Mouse (Mus musculus) heart, adult 2 months (tissue): Measurements from ENCODE around the gene Rnf126. TPM values are rescaled to one million over a fixed set of nuclear protein-coding genes. Genes with fewer than 3 reads are reported as not detected.
"Not testable (repeated sequence)": the region's sequence is repeated elsewhere in the genome, so short reads cannot be mapped to it uniquely, and the experiment has no call there.

Source experiments
- DNase-seq, 2 experiments: peaks; one replicate each; pipeline ENCODE4 v3.0.0; 2021
- H3K27ac ChIP-seq: fragments of 200-600 bp; 2 replicates; pipeline ENCODE4 v1.8.1; 2022
- H3K27me3 ChIP-seq: fragments of 200-500 bp; 2 replicates; pipeline ENCODE4 v1.6.1; 2012; ENCODE audit warnings: mild to moderate bottlenecking, low read length, inconsistent platforms, mixed read lengths; ENCODE audit not compliant: control insufficient read depth, insufficient read depth
- H3K36me3 ChIP-seq: fragments of 200-500 bp; 2 replicates; pipeline ENCODE4 v1.6.1; 2012; ENCODE audit warnings: low read length, inconsistent platforms; ENCODE audit not compliant: control insufficient read depth, insufficient read depth
- H3K4me1 ChIP-seq: fragments of 200-500 bp; 2 replicates; pipeline ENCODE4 v1.6.1; 2011; ENCODE audit warnings: low read length; ENCODE audit not compliant: control insufficient read depth, insufficient read depth
- H3K4me3 ChIP-seq: fragments of 200-600 bp; 2 replicates; pipeline ENCODE4 v1.8.1; 2022
- H3K79me2 ChIP-seq: fragments of 200-500 bp; replicated peaks from 2 replicates; pipeline ENCODE4 v1.6.1; 2012; ENCODE audit warnings: mild to moderate bottlenecking, inconsistent platforms, low read length, moderate library complexity, mixed read lengths; ENCODE audit not compliant: control insufficient read depth, insufficient read depth
- H3K9ac ChIP-seq: fragments of 200-500 bp; 2 replicates; pipeline ENCODE4 v1.6.1; 2012; ENCODE audit warnings: low read depth, mild to moderate bottlenecking, control low read depth, inconsistent platforms, low read length, mixed read lengths
- CTCF ChIP-seq: fragments of 200-600 bp; IDR thresholded peaks from 2 replicates; pipeline ENCODE4 v1.8.1; 2022; ENCODE audit warnings: antibody characterized with exemption, mild to moderate bottlenecking, moderate library complexity
- EP300 ChIP-seq: fragments of 200-500 bp; IDR thresholded peaks from 2 replicates; pipeline ENCODE4 v1.6.1; 2011; ENCODE audit warnings: low read depth, low read length, control low read depth; ENCODE audit not compliant: insufficient read depth
- POLR2A ChIP-seq: fragments of 200-500 bp; IDR thresholded peaks from 2 replicates; pipeline ENCODE4 v1.6.1; 2011; ENCODE audit warnings: mild to moderate bottlenecking, low read depth, low read length, control low read depth; ENCODE audit not compliant: insufficient read depth
- WGBS: fragments of 180-500 bp; shearing (Covaris S2); methylation state at CpG from one replicate; pipeline ENCODE4 v1.1.7; 2018; 5-methylcytosine and 5-hydroxymethylcytosine counted together
- intact Hi-C: fragments of 180-260 bp; cut with DNase I; formaldehyde crosslinking; loops from one replicate; pipeline ENCODE4 v1.15.1; 2025
- polyA plus RNA-seq: library from polyadenylated mRNA; depleted of rRNA; stranded (reverse); fragments of >200 nt; gene quantifications from 2 replicates; pipeline ENCODE4 v1.2.3, GENCODE M21; 2012
- total RNA-seq, 2 experiments: library from RNA; stranded (reverse); gene quantifications; 2 replicates each; pipeline ENCODE4 v1.2.3; 2021

Gene Rnf126
- total and polyA plus RNA-seq, 3 experiments = 22.9 to 48.0 (median 23.6) TPM

- H3K27me3 ChIP-seq = no peaks in the 10 kb centered on the region
- no peaks in the 10 kb centered on the region for H3K36me3 ChIP-seq
- H3K4me3 ChIP-seq = peak overlapping the region; percentile 90
- TF ChIP-seq CTCF (no peak), EP300 (no peak), POLR2A (no peak)
- intact Hi-C loops = loop anchor here (2.0 kb wide), 1 partner anchor 19 kb away; the partner anchor contains the start of gene Polrmt
- H3K4me1 ChIP-seq = peaks cover 14% of the 10 kb centered on the region
- no peak for DNase-seq
- peak overlapping the region; percentile 97 for H3K9ac ChIP-seq
- 8% methylated on average over 15 of the region's 16 CpGs for WGBS
- H3K27ac ChIP-seq = peak overlapping the region; percentile 88
- H3K79me2 ChIP-seq = peaks cover 4% of the 10 kb centered on the region; the same call in 1 of the 2 replicates
Observed at GRCm38 (mm10) chr10:79766001-79766507, 698 bp downstream of the Rnf126 start.

GRCm38 (mm10) chr10:79765228-79765745 lies 1.5 kb downstream of the Rnf126 start:
- intact Hi-C loops = no loop called here
- H3K4me3 ChIP-seq = no peak overlapping the region
- H3K79me2 ChIP-seq = peaks cover 4% of the 10 kb centered on the region; the same call in 1 of the 2 replicates
- no peaks in the 10 kb centered on the region for H3K36me3 ChIP-seq
- no peak overlapping the region for H3K27ac ChIP-seq
- no peak for DNase-seq
- H3K4me1 ChIP-seq = peaks cover 14% of the 10 kb centered on the region
- H3K9ac ChIP-seq = no peak overlapping the region
- H3K27me3 ChIP-seq = no peaks in the 10 kb centered on the region
- no peak for TF ChIP-seq POLR2A
- TF ChIP-seq EP300 = no peak
- TF ChIP-seq CTCF = no peak
- 69% methylated on average over 2 of the region's 2 CpGs for WGBS

GRCm38 (mm10) chr10:79764234-79764633 lies 2.5 kb downstream of the Rnf126 start:
- no peak overlapping the region for H3K27ac ChIP-seq
- no peak overlapping the region for H3K9ac ChIP-seq
- no peaks in the 10 kb centered on the region for H3K36me3 ChIP-seq
- no peaks in the 10 kb centered on the region for H3K27me3 ChIP-seq
- H3K4me3 ChIP-seq = no peak overlapping the region
- 45% methylated on average over 7 of the region's 7 CpGs for WGBS
- no peak for DNase-seq
- peaks cover 4% of the 10 kb centered on the region; the same call in 1 of the 2 replicates for H3K79me2 ChIP-seq
- TF ChIP-seq POLR2A (no peak), CTCF (no peak), EP300 (no peak)
- intact Hi-C loops = no loop called here
- peaks cover 14% of the 10 kb centered on the region for H3K4me1 ChIP-seq

- Histone ChIP-seq H3K79me2 (peaks cover 4% of the 10 kb centered on the region; the same call in 1 of the 2 replicates), H3K36me3 (no peaks in the 10 kb centered on the region), H3K4me3 (no peak overlapping the region), H3K4me1 (peaks cover 14% of the 10 kb centered on the region), H3K27ac (no peak overlapping the region), H3K27me3 (no peaks in the 10 kb centered on the region), H3K9ac (no peak overlapping the region)
- WGBS = 73% methylated on average over 3 of the region's 3 CpGs
- TF ChIP-seq EP300 (no peak), POLR2A (no peak), CTCF (no peak)
- DNase-seq = no peak
- intact Hi-C loops = no loop called here
Observed at GRCm38 (mm10) chr10:79762875-79763274, 3.9 kb downstream of the Rnf126 start.

GRCm38 (mm10) chr10:79760603-79761143 lies 6.1 kb downstream of the Rnf126 start:
- Histone ChIP-seq H3K4me1 (peaks cover 8% of the 10 kb centered on the region), H3K27me3 (no peaks in the 10 kb centered on the region), H3K9ac (no peak overlapping the region), H3K27ac (no peak overlapping the region), H3K36me3 (no peaks in the 10 kb centered on the region), H3K4me3 (no peak overlapping the region), H3K79me2 (peaks cover 4% of the 10 kb centered on the region; the same call in 1 of the 2 replicates)
- WGBS = 79% methylated on average over 11 of the region's 11 CpGs
- no peak for DNase-seq
- no peak for TF ChIP-seq POLR2A
- no peak for TF ChIP-seq CTCF
- TF ChIP-seq EP300 = no peak
- intact Hi-C loops = no loop called here

- H3K27ac ChIP-seq, H3K36me3 ChIP-seq, intact Hi-C loops, H3K4me1 ChIP-seq, H3K4me3 ChIP-seq, DNase-seq, H3K27me3 ChIP-seq, H3K79me2 ChIP-seq, H3K9ac ChIP-seq: not testable (repeated sequence)
- 96% methylated on average over 1 of the region's 1 CpGs for WGBS
Observed at GRCm38 (mm10) chr10:79759675-79760074, 7.1 kb downstream of the Rnf126 start.
